Mouse (Mus musculus) gastrocnemius, postnatal 36 days (tissue): ENCODE measurements at regions not wholly inside any gene's neighbourhood (a gene's known extent, or its start where the extent isn't known, plus 50 kb on each side); places are given as distances from the start of the nearest gene placed in this dataset.

Experiments used
- DNase-seq, 2 experiments: peaks; one replicate each; pipeline ENCODE4 v3.0.0; 2022
- intact Hi-C: fragments of 180-260 bp; cut with DNase I; formaldehyde crosslinking; loops from one replicate; pipeline ENCODE4 v1.15.1; 2025
- microRNA-seq, 2 experiments: library from miRNA; unstranded; fragments of <30 nt; microRNA quantifications; one replicate each; pipeline ENCODE4 v1.2.0; 2021

GRCm38 (mm10) chr12:35248476-35248875 lies 201.5 kb downstream of the Snx13 start:
- intact Hi-C loops, result no loop called here
- no peak for DNase-seq

DNA sequence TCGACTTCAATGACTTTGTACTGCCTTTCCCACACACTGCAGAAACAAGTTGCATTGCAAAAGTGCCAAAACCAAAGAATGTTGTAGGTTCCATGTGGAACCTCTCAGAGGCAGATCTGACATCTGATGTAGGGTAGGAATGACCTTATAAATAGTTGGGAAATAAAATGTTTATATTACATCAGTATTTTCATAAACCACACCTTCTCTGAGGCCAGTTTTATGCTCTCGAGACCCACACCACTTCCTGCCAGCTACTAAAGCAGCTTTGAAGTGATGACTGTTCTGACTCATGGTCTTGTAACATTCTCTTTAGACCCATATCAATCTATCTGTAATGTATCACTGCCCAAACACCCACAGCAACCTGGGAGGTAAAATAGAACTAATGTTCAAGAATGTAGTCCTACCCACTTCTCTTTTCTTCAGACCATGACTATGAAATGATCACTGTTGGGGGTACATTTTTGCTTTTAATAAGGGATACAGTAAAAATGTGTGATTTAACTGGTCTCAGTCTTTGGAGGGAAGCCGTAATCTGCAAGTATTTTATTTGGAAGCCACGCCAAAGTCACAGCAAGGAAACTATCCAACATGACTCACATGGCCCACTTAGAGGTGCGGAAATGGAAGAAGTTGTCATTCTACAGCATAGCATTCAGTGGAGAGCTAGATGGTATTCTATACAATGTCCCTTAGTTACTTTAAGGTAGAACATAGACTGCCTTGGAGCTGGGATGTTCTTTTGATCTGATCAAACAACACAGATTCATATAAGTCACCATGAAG lies 199.4 kb downstream of the Snx13 start:
- intact Hi-C loops, result no loop called here
- no peak for DNase-seq

- no peak for DNase-seq
- intact Hi-C loops, result no loop called here
Measured at GRCm38 (mm10) chr12:35232322-35232673, 185.3 kb downstream of the Snx13 start.

- no peak for DNase-seq
Measured at GRCm38 (mm10) chr12:35231414-35232321, 184.7 kb downstream of the Snx13 start.

DNA sequence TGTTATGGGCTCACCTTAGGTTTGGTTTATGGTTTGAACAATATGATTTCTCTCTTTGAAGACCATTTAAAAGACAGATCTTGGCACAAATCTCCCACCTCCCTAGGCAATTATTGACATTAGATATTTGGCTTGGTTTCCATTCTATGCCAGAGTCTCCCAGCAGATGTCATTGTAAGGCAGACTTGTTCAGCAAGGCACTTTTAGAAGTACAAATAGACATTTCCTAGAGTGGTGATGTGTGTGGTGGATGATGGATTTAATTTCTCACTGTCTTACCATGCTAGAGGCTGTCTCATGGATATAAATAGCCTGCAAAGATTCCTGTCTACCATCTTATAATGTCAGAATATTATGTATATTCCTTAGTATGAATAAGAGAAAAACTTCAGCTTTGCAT lies 173.4 kb downstream of the Snx13 start:
- intact Hi-C loops, result no loop called here
- no peak for DNase-seq

More at GRCm38 (mm10) chr12:35231414-35232321, 184.7 kb downstream of the Snx13 start:
- intact Hi-C loops, result no loop called here

- intact Hi-C loops, result no loop called here
Measured at GRCm38 (mm10) chr12:35220002-35220401, 173.0 kb downstream of the Snx13 start.

DNA sequence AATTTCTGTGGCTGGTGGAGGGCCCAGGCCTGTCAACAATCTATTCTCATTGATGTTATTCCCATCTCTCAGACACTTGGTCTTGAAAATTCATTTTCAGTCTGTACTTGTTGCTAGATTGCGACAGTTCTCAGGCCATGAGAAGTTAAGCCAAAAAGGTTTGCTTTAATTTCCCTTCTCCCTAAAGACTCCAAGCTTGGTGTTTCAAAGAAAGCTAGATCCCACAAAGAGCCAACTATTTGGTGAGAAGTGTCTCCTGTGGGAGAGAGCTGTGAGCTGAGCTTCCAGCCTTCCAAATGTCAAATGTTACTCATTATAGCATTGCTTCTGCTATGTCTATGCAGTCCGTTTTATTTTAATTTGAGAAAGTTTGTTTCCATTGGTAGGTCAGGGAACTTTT lies 169.7 kb downstream of the Snx13 start:
- no peak for DNase-seq
- intact Hi-C loops, result no loop called here

More at GRCm38 (mm10) chr12:35220002-35220401, 173.0 kb downstream of the Snx13 start:
- no peak for DNase-seq

DNA sequence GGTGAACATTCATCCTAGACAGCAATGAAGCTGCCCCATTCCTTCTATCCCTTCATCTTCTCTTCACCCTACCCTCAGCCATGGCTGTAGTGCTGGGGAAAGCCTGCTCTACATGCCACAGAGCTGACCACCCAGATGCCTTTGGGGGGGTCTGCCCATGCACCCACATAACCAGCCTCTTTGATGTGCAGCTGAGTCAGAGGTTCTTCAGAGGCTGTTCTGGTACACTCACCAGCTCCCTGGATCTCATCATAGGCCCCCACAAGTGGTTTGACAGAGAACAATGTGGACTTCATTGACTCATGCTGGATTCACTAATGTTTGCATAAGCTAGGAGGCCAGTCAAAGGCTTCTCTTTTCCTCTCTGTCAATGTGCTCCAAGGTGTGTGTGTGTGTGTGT lies 162.4 kb downstream of the Snx13 start:
- intact Hi-C loops, result no loop called here
- no peak for DNase-seq

DNA sequence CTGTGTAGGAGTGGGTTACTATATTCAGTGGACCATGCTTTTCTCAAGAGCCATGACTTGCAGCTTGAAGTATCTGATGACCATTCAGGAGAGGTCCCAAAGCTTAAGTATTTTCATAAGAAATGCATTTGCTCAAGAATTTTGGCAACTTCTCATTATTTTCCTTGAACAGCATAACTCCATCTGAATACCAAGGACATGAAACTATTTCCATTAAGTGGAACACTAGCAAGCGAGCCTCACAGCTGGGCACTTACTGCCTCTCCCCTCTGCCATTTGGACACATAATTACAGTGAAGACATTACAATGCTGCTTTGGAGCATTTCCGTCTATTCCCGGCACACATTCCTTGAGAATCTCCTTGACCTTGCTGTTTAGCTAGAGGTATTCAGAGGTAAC lies 160.6 kb downstream of the Snx13 start:
- no peak for DNase-seq
- intact Hi-C loops, result no loop called here

GRCm38 (mm10) chr12:35203398-35203797 lies 156.4 kb downstream of the Snx13 start:
- intact Hi-C loops, result no loop called here
- no peak for DNase-seq

- DNase-seq, result no peak
- intact Hi-C loops, result no loop called here
Measured at GRCm38 (mm10) chr12:35200110-35200509, 153.1 kb downstream of the Snx13 start.

Small RNA genes lying in the stretch of these regions (microRNA-seq; reads per million reads assigned to microRNA genes)
- gene Gm44396, result 0 reads per million in 2 experiments
